Mouse (Mus musculus): Measurements from ENCODE around the gene Mid1. TPM values are rescaled to one million over a fixed set of nuclear protein-coding genes. Genes with fewer than 3 reads are reported as not detected.

Mid1 gene
- total RNA-seq, 2 experiments from 2014 or later: 4.9 to 10.0 TPM

DNA sequence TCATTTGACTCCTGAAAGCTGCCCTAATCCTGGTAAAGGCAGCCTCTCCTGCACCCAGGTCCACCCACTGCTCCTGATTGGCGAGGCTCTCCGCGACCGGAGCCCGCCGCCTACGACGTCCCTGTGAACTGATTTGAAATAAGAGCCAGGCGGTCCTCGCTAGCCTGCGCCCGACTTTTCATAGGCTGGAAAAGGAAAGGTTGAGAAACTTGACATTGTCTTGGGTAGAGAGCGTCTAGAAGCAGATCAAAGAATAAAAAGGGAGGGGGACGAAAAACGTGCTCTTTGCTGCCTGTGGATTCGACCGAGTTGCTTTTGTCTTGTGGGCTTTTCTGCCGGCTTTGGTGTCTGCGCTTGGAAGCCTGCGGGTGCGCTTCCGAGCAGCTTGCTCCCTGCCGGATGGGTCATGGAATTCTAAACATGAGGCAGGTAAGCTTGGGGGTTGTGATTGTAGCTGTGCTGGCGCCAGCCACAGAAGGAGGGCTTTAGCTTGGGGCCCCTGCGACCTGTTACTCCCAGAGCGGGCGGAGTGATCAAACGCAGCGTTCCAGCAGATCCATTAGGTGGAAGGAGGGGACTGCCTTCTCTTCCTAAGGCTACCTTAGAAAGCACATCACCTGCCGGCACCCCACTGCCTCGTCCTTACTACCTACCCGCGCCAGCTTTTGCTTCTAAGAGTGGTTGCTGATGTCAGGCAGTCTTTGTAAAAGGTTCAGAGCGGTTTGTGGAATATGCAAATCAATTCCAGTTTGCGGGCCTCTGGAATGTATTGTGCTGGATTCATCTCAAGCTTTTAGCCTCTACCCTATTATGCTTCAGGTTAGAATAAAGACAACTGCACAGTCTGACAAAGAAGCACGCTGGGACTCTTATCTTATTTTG, 194.7 kb downstream of the Mid1 start:
- TF ChIP-seq CTCF (IDR thresholded peaks at IDR 0.05): no peak
- Histone ChIP-seq H3K4me3 (peak overlapping the region; percentile 81), H3K27ac (peak overlapping the region; percentile 89)
- peak; percentile 93 for DNase-seq
- intact Hi-C loops (cut with DNase I): loop anchor here (5.0 kb wide), 2 partner anchors 82 to 98 kb away; no protein-coding TSS in a partner anchor

GRCm38 (mm10) chrX:169880363-169880711, 195.3 kb downstream of the Mid1 start:
- no peak for DNase-seq
- intact Hi-C loops (cut with DNase I): loop anchor here (5.0 kb wide), 2 partner anchors 83 to 97 kb away; no protein-coding TSS in a partner anchor
- peak overlapping the region; percentile 89 for H3K27ac ChIP-seq
- peak overlapping the region; percentile 81 for H3K4me3 ChIP-seq
- no peak for TF ChIP-seq CTCF (IDR thresholded peaks at IDR 0.05)

- intact Hi-C loops (cut with DNase I): loop anchor here (5.0 kb wide), 2 partner anchors 84 to 96 kb away; no protein-coding TSS in a partner anchor
- TF ChIP-seq CTCF (IDR thresholded peaks at IDR 0.05): no peak
- peak overlapping the region; percentile 81 for H3K4me3 ChIP-seq
- peak; percentile 26 for DNase-seq
- peak overlapping the region; percentile 89 for H3K27ac ChIP-seq
Measured at GRCm38 (mm10) chrX:169880826-169881225, 195.8 kb downstream of the Mid1 start.

- Histone ChIP-seq H3K27ac (peak overlapping the region; percentile 89), H3K4me3 (peak overlapping the region; percentile 81)
- intact Hi-C loops (cut with DNase I): loop anchor here (5.0 kb wide), 2 partner anchors 84 to 96 kb away; no protein-coding TSS in a partner anchor
- no peak for TF ChIP-seq CTCF (IDR thresholded peaks at IDR 0.05)
- DNase-seq: peak; percentile 75
Measured at GRCm38 (mm10) chrX:169881253-169882219, 196.5 kb downstream of the Mid1 start.

DNA sequence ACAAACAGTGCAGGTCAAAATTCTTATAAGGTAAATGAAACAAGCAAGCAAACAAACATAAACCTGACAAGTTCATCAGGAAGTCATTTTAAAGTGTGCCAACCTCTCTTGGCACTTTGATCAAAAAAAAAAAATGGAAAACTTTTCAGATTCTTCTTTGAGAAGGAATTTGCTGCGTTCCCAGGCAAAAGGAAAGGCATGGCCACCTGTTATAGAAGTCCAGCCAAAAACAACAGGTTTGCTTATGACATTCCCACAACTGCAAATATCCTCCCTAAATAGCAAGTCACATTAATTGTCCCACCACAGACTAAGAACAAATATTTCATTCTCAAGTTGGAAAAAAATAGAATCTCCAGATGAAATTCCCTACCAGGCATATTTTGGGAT, 197.2 kb downstream of the Mid1 start:
- intact Hi-C loops (cut with DNase I): loop anchor here (5.0 kb wide), 2 partner anchors 85 to 95 kb away; no protein-coding TSS in a partner anchor

DNA sequence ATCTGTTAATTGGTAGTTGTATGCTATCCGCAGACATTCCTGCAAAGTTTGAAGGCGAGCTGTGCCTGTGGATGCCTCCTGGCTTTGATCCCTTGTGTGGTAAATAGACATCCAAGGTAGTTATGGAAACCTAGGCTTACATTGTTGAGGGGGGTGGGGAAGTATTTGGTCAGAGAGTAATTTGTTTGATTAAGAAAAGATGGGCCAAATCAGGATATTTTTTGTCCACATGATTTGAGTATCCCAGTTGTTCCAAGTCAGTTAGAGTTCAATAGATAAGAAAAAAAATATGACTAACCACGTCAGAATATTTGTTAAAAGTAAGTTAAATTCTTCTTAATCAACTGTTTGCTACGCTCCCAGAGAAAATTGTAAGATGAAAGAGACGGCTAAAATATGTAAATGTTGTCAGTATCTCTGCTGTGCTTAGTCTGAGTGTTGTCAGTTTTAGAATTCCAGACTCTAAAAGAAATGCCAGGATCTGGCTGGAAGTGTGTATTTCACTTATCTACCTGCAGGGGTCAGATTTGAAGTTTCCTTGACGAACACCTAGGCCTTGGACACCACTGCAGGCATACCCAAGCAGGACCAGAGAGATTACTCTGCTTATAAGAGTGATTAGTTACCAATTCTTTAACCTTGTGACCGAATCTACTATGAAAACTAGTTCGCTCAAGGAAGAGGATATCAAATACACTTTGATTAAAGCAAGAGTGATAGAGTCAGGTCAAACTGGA, 198.7 kb downstream of the Mid1 start:
- Histone ChIP-seq H3K4me3 (no peak overlapping the region), H3K27ac (peak overlapping the region; percentile 89; the same call in 1 of the 2 replicates)
- intact Hi-C loops (cut with DNase I): loop anchor here (5.0 kb wide), 2 partner anchors 86 to 94 kb away; no protein-coding TSS in a partner anchor
- TF ChIP-seq CTCF (IDR thresholded peaks at IDR 0.05): peak; percentile 54
- no peak for DNase-seq

More for the DNA sequence above, 197.2 kb downstream of the Mid1 start:
- peak overlapping the region; percentile 81 for H3K4me3 ChIP-seq
- peak overlapping the region; percentile 89 for H3K27ac ChIP-seq
- DNase-seq: no peak
- TF ChIP-seq CTCF (IDR thresholded peaks at IDR 0.05): no peak

DNA sequence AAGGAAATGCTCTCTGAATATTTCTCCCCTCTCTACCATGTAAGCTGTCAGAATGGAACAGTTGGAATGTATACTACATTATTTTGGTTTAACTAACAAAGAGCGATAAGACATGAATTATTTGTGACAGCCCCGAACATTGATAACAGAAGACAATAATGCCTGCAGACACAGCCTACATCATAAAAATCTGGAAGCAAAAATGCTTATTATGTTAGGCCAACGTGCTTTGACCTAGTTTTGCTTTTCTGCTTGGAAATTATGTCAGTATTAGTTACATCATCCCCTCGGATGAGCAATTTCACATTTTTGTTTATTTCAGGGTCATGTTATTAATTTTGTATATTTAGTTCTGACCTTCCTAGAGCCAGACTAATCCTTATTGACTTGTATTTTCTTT, 205.5 kb downstream of the Mid1 start:
- Histone ChIP-seq H3K27ac (peak overlapping the region; percentile 55; the same call in 1 of the 2 replicates), H3K4me3 (no peak overlapping the region)
- no peak for TF ChIP-seq CTCF (IDR thresholded peaks at IDR 0.05)
- DNase-seq: no peak
- intact Hi-C loops (cut with DNase I): no loop called here

DNA sequence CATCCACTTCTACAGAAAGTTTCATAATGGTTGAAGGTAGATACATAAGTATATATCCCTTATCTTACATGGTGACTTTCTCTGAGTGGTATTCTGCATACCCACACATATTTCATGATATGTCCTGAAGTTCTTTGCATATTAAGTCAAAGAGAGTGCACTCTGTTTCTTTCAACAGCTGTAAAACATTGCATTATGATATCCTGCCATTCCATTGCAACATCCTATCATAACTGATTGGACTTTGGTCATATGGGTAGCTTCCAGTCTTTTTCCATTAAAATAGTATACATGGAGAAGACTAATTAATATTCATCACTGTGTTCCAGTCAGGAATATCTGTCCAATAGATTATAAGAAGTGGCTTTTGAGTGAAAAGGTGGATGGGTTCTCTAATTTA, 207.1 kb downstream of the Mid1 start:
- TF ChIP-seq CTCF (IDR thresholded peaks at IDR 0.05): no peak
- Histone ChIP-seq H3K27ac (0 out of 2 replicates have a peak overlapping the region, but pooled peaks have one; percentile 16), H3K4me3 (no peak overlapping the region)
- DNase-seq: no peak
- intact Hi-C loops (cut with DNase I): no loop called here

DNA sequence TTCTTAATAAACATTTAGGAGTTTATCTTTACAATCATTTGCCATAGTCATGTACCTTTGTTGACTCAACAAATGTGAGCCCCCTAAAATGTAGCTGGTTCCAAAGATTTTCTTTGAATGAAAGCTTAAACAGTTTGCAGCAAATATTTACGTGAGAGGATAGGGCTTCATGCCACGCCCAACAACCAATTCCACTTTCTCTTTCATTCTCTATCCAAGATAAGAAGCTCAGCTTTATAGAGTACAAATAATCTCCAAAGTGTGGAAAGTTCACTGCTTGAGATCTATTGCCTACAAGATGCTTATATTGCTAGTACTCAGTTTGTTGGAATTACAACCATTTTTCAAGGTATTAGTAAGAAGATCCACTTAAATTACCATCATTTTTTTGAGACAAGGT, 207.6 kb downstream of the Mid1 start:
- no peak for TF ChIP-seq CTCF (IDR thresholded peaks at IDR 0.05)
- peak overlapping the region; percentile 27; the same call in 1 of the 2 replicates for H3K4me3 ChIP-seq
- H3K27ac ChIP-seq: 0 out of 2 replicates have a peak overlapping the region, but pooled peaks have one; percentile 16
- DNase-seq: no peak
- intact Hi-C loops (cut with DNase I): no loop called here

DNA sequence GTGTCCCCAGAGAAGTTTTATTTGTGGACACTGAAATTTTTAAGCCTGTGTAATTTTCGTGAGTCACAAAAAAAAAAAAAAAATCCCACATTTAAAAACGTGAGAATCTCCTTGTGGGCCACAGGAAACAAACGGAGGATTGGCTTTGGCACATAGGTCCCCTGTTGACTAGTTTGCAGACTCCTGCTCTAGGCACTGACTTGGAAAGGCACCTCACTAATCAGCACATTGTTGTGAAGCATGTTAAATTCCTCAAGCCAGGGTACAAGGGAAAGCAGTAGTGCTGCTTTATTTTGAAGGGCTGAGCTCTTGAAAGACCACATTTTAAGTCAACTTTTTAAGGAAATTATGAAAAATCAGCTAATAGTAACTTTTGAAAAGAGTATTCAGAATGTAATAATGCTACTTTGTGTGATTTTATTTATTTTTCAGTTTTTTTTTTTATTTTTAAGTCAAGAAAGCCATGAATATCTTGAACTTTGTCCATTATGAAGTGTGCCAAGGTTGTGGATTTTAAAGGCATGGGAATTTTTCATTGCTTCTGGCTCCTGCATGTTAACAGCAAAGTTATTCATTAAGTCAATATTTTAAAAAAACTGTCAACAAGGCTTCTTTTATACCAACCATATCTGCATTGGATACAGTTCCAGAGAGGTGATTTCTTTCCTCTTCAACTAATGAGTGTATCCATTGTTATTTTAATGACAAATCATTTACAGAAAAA, 214.4 kb downstream of the Mid1 start:
- intact Hi-C loops (cut with DNase I): no loop called here
- Histone ChIP-seq H3K27ac (peak overlapping the region; percentile 2; the same call in 1 of the 2 replicates), H3K4me3 (no peak overlapping the region)
- DNase-seq: no peak
- no peak for TF ChIP-seq CTCF (IDR thresholded peaks at IDR 0.05)

DNA sequence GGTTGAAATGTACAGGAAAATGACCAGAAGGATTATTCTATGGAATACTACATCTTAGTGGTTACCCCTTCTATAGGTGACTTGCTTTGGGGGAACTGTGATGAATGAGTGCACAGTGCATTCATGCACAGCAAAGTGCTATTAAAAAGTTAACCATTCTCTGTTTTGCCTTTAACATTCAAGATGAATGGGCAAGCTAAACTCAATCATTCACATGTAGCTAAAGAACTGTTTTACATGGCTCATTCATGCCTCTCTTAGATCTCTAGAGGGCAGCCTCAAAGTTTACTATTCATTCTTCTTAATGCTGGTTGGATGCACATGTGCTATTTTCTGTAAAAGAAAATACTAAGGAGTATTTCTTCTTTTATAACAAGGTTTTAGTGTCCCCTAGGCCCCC, 217.9 kb downstream of the Mid1 start:
- no peak for TF ChIP-seq CTCF (IDR thresholded peaks at IDR 0.05)
- Histone ChIP-seq H3K4me3 (no peak overlapping the region), H3K27ac (no peak overlapping the region)
- intact Hi-C loops (cut with DNase I): no loop called here
- DNase-seq: no peak

Measured in gastrocnemius, adult 2 months (tissue).